Mouse (Mus musculus) embryonic facial prominence, embryonic 10.5 days (tissue): ENCODE data around the gene Cdca7. TPM values are rescaled to one million over a fixed set of nuclear protein-coding genes. Genes with fewer than 3 reads are reported as not detected.

Source experiments
- DNase-seq: peaks from one replicate; pipeline ENCODE4 v3.0.0-alpha.2; 2017; ENCODE audit warnings: low spot score
- H3K27ac ChIP-seq: fragments of 300-500 bp; sonication (generic); replicated peaks from 2 replicates; pipeline ENCODE4 v1.5.1; 2016; ENCODE audit warnings: mild to moderate bottlenecking
- H3K27me3 ChIP-seq: fragments of 300-500 bp; sonication (generic); replicated peaks from 2 replicates; pipeline ENCODE4 v1.6.1; 2016; ENCODE audit warnings: low read depth, mild to moderate bottlenecking; ENCODE audit not compliant: poor library complexity, severe bottlenecking
- H3K36me3 ChIP-seq: fragments of 300-500 bp; sonication (generic); replicated peaks from 2 replicates; pipeline ENCODE4 v1.6.1; 2016; ENCODE audit warnings: mild to moderate bottlenecking, moderate library complexity
- H3K4me1 ChIP-seq: fragments of 300-500 bp; sonication (generic); 2 replicates; pipeline ENCODE4 v1.6.1; 2016
- H3K4me3 ChIP-seq: fragments of 300-500 bp; sonication (generic); 2 replicates; pipeline ENCODE4 v1.5.1; 2016; ENCODE audit warnings: mild to moderate bottlenecking, moderate library complexity
- H3K9me3 ChIP-seq: fragments of 300-500 bp; sonication (generic); 2 replicates; pipeline ENCODE4 v1.6.1; 2016; ENCODE audit warnings: mild to moderate bottlenecking
- WGBS: fragments of 180-500 bp; shearing (Covaris S2); methylation state at CpG from one replicate; pipeline ENCODE4 v1.1.7; 2016; 5-methylcytosine and 5-hydroxymethylcytosine counted together
- polyA plus RNA-seq: library from polyadenylated mRNA; unstranded; fragments of >200 nt; fragmentation: Nextera tagmentation; extraction: Ambion mirVana; gene quantifications from 2 replicates; pipeline ENCODE4 v1.2.1, GENCODE M21; 2016

Gene Cdca7
- polyA plus RNA-seq, 1 experiment from 2014 or later, result 252 TPM

DNA sequence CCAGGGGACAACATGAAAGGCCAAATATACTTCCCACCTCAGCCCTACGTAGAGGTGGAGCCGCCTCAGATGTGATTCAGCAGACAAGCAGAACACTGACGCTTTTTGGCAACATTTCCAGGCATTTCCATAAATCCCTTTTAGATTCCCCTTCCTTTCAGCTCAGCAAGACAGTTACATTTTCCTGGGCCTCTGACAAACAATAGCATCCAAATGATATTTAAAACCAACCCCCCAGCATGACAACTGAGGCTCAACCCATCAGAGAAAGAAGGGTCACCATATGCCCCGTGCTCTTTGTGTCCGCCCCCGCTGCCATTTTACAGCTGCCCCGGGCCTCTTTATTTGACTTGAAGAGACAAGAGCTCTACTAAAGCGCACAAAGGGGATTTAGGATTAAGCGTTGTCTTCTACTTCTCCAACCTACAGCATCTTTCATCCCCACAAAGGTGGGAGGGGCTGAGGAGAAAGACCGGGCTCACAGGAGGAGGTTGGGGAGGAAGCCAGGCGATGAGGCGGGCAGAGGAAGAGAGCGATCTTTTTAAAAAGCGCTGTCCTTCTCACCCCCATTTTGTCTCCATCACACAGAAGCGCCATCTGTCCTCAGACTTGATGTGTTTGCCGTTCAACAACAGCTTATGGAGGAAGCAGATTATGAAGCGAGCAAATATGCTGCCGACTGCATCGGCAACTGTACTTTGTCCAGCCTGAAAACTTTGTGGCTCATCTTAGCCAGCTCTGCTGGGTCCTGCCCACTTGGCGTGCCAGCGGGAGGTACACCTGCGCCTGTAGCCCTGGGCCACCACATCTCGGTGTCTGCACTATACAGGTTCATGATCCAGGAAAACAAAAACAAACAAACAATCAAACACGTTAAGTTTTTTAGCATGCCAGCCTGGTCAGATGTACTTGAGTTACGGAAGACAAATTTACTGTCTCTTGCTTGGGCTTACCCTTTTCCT lies 53.7 kb downstream of the Cdca7 start:
- peak overlapping the region; percentile 43 for H3K4me3 ChIP-seq
- no peaks in the 10 kb centered on the region for H3K36me3 ChIP-seq
- 32% methylated on average over 25 of the region's 25 CpGs for WGBS
- peaks cover 69% of the 10 kb centered on the region for H3K27me3 ChIP-seq
- H3K9me3 ChIP-seq, result no peaks in the 10 kb centered on the region
- peaks cover 11% of the 10 kb centered on the region for H3K4me1 ChIP-seq
- H3K27ac ChIP-seq, result peak overlapping the region; percentile 62
- DNase-seq, result peak; percentile 42

DNA sequence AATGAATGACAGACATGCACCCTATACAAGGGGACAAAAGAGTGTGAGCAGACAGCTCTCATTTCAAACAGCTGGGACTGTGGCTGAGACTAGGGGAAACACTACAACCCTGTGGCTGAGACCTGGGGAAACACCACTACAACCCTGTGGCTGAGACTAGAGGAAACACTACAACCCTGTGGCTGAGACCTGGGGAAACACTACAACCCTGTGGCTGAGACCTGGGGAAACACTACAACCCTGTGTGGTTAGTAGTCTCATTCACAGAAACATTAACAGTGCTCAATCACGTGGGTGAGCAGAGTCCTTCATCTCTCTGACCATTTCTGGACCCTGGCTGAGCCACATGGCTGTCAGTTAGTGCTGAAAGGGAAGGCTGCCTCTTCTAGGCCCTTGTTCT lies 59.9 kb downstream of the Cdca7 start:
- Histone ChIP-seq H3K4me3 (no peak overlapping the region), H3K27me3 (peaks cover 18% of the 10 kb centered on the region), H3K4me1 (no peaks in the 10 kb centered on the region), H3K36me3 (no peaks in the 10 kb centered on the region), H3K9me3 (no peaks in the 10 kb centered on the region), H3K27ac (no peak overlapping the region)
- no peak for DNase-seq
- 51% methylated on average over 1 of the region's 1 CpGs for WGBS

Other genes with a start within 250 kb of the Cdca7 start
- gene Map3k20, start 190.5 kb upstream of the Cdca7 start, polyA plus RNA-seq, result 7.3 and 8.7 TPM in 2 replicates